Mouse (Mus musculus) embryo, embryonic 10 days (tissue): ENCODE measurements around the gene Ahnak2.
"Not testable (repeated sequence)": the region's sequence is repeated elsewhere in the genome, so short reads cannot be mapped to it uniquely, and the experiment has no call there.

Experiments
- DNase-seq: peaks from one replicate; pipeline ENCODE4 v3.0.0-alpha.2; 2015; ENCODE audit warnings: low spot score

The Ahnak2 gene

GRCm38 (mm10) chr12:112820401-112820999 is 18.0 kb upstream of the Ahnak2 start:
- DNase-seq = no peak

- no peak for DNase-seq
These were observed 16.7 kb upstream of the Ahnak2 start for GRCm38 (mm10) chr12:112819057-112819662.

GRCm38 (mm10) chr12:112816866-112817265 is 14.4 kb upstream of the Ahnak2 start:
- not testable (repeated sequence) for DNase-seq

- peak; percentile 63 for DNase-seq
These were observed 13.8 kb upstream of the Ahnak2 start for GRCm38 (mm10) chr12:112816294-112816693.

GRCm38 (mm10) chr12:112814682-112815470 is 12.4 kb upstream of the Ahnak2 start:
- DNase-seq = no peak

- DNase-seq = no peak
These were observed 10.9 kb upstream of the Ahnak2 start for GRCm38 (mm10) chr12:112813370-112813769.

GRCm38 (mm10) chr12:112810092-112810885 is 7.8 kb upstream of the Ahnak2 start:
- DNase-seq = no peak

- no peak for DNase-seq
These were observed 7.2 kb upstream of the Ahnak2 start for GRCm38 (mm10) chr12:112809641-112810040.

GRCm38 (mm10) chr12:112808587-112809364 is 6.3 kb upstream of the Ahnak2 start, which contains the start of gene Clba1:
Gene Clba1 (plus strand): TSS chr12:112808937.
- DNase-seq = peak; percentile 97

- DNase-seq = no peak
These were observed 5.7 kb upstream of the Ahnak2 start for GRCm38 (mm10) chr12:112808212-112808586.

GRCm38 (mm10) chr12:112807796-112808195 is 5.3 kb upstream of the Ahnak2 start:
- no peak for DNase-seq

- no peak for DNase-seq
These were observed 3.6 kb upstream of the Ahnak2 start for GRCm38 (mm10) chr12:112806044-112806443.

- no peak for DNase-seq
These were observed 1.6 kb upstream of the Ahnak2 start for GRCm38 (mm10) chr12:112804046-112804445.

GRCm38 (mm10) chr12:112802917-112803316 is 460 bp upstream of the Ahnak2 start:
- no peak for DNase-seq

GRCm38 (mm10) chr12:112800476-112800875 is 2.0 kb downstream of the Ahnak2 start:
- DNase-seq = peak; percentile 61

GRCm38 (mm10) chr12:112799237-112799970 is 3.1 kb downstream of the Ahnak2 start:
- no peak for DNase-seq

- DNase-seq = no peak
These were observed 3.7 kb downstream of the Ahnak2 start for GRCm38 (mm10) chr12:112798716-112799115.

GRCm38 (mm10) chr12:112798332-112798681 is 4.2 kb downstream of the Ahnak2 start:
- no peak for DNase-seq

GRCm38 (mm10) chr12:112797672-112798331 is 4.7 kb downstream of the Ahnak2 start:
- DNase-seq = no peak
